Mouse (Mus musculus) intestine, embryonic 14.5 days (tissue): ENCODE results near the gene Mamld1. TPM values are rescaled to one million over a fixed set of nuclear protein-coding genes. Genes with fewer than 3 reads are reported as not detected.
"Not testable (repeated sequence)": the region's sequence is repeated elsewhere in the genome, so short reads cannot be mapped to it uniquely, and the experiment has no call there.

Experiments
- ATAC-seq: fragments of 200-750 bp; cut with Nextera tagmentation; replicated peaks from 2 replicates; pipeline ENCODE4 v1.8.0; 2017; ENCODE audit warnings: low read depth, moderate number of reproducible peaks, moderate TSS enrichment, moderate library complexity; ENCODE audit not compliant: low FRiP score, low TSS enrichment
- DNase-seq: peaks from one replicate; pipeline ENCODE4 v3.0.0-alpha.2; 2018; ENCODE audit warnings: low spot score
- H3K27ac ChIP-seq: fragments of 300-500 bp; sonication (generic); 2 replicates; pipeline ENCODE4 v1.5.1; 2014; ENCODE audit warnings: low read depth, mild to moderate bottlenecking, control low read depth
- H3K27me3 ChIP-seq: fragments of 300-500 bp; sonication (generic); replicated peaks from 2 replicates; pipeline ENCODE4 v1.6.1; 2014; ENCODE audit warnings: low read length, control low read depth; ENCODE audit not compliant: control insufficient read depth, insufficient read depth
- H3K36me3 ChIP-seq: fragments of 300-500 bp; sonication (generic); 2 replicates; pipeline ENCODE4 v1.6.1; 2014; ENCODE audit warnings: low read length, control low read depth; ENCODE audit not compliant: control insufficient read depth, insufficient read depth
- H3K4me1 ChIP-seq: fragments of 300-500 bp; sonication (generic); replicated peaks from 2 replicates; pipeline ENCODE4 v1.6.1; 2014; ENCODE audit warnings: low read length, control low read depth, mixed read lengths; ENCODE audit not compliant: control insufficient read depth, insufficient read depth
- H3K4me2 ChIP-seq: fragments of 300-500 bp; sonication (generic); 2 replicates; pipeline ENCODE4 v1.6.1; 2014; ENCODE audit warnings: low read length
- H3K4me3 ChIP-seq: fragments of 300-500 bp; sonication (generic); 2 replicates; pipeline ENCODE4 v1.5.1; 2014; ENCODE audit warnings: low read depth, low read length, control low read depth, mixed read lengths
- H3K9ac ChIP-seq: fragments of 300-500 bp; sonication (generic); 2 replicates; pipeline ENCODE4 v1.6.1; 2014; ENCODE audit warnings: mild to moderate bottlenecking, low read length
- H3K9me3 ChIP-seq: fragments of 300-500 bp; sonication (generic); 2 replicates; pipeline ENCODE4 v1.6.1; 2016; ENCODE audit warnings: low read length, control low read depth; ENCODE audit not compliant: control insufficient read depth
- whole genome bisulfite sequencing: fragments of 180-500 bp; shearing (Covaris S2); extraction: QIAGEN DNeasy Blood & Tissue Kit; methylation state at CpG from one replicate; pipeline ENCODE4 v1.1.7; 2014; 5-methylcytosine and 5-hydroxymethylcytosine counted together
- polyA plus RNA-seq: library from polyadenylated mRNA; unstranded; fragments of >200 nt; fragmentation: Nextera tagmentation; extraction: Ambion mirVana; gene quantifications from 2 replicates; pipeline ENCODE4 v1.2.1, GENCODE M21; 2014

Mamld1 gene
- polyA plus RNA-seq = 2.6 and 2.8 TPM in 2 replicates

DNA sequence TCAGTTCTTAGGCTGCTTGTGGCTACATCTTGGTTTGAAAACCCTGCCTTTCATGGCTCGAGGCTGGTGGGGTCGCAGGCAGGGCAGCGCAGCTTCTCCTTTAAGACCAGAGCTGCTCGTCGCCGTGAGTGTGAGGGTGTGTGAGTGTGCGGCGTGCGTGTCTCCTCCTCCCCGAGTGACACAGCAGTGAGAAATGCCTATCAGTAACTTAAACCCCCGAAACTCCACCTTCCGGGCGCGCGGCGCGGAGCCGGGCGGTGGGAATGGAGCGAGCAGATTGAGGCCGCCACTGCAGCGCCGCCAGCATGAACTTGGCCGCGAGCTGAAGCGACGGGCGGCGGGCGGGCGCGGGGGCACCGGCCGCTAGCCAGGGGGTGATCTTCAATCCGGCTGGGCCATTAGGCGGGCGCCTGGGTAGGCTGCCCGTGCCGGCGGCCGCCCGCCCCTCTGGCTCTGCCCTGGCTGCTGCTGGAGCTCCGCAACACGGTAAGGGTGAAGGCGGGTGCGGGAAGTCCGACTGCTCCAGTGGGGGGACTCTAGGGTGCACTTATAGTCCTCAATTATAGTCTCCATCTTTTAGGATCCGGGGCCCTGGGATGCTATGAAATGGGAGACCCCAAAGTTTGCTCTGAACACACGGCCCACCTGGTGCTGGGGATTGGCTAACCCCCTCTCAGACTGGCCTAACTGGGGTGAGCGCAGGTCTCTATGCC lies at the start of gene Mamld1:
Mamld1 (plus strand) TSS at position 393 of the 713 bp plus-strand sequence.
- Histone ChIP-seq H3K9me3 (no peaks in the 10 kb centered on the region), H3K4me3 (peak within 1 kb of the TSS; percentile 45), H3K4me1 (no peaks in the 10 kb centered on the region), H3K36me3 (no peaks in the 10 kb centered on the region), H3K27ac (no peak within 1 kb of the TSS), H3K4me2 (peak within 1 kb of the TSS; percentile 64), H3K9ac (0 out of 2 replicates have a peak within 1 kb of the TSS, but pooled peaks have one; percentile 20), H3K27me3 (peaks cover 49% of the 10 kb centered on the region)
- DNase-seq (peak; percentile 70), ATAC-seq (peak; percentile 53; the same call in 1 of the 2 replicates)
- whole genome bisulfite sequencing = 14% methylated on average over 22 of the region's 50 CpGs

DNA sequence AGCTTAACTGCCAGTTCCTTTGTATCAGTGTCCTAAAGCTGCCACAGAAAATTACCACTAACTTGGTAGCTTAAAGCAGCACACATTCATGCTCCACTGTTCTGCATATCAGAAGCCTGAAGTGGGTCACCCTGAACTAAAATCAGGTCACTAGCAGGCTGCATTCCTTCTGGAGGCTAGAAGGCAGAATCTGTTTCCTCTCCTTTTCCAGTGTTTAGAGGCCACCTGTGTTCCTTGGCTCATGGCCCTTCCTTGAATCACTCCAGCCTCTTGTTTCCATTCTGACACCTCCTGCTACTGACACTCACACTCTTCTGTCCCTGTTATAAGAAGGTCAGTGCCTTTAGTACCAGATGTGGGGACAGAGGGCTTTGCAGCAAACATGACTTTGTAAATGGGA lies 25.3 kb upstream of the Mamld1 start:
- H3K36me3 ChIP-seq = no peaks in the 10 kb centered on the region
- H3K4me1 ChIP-seq = no peaks in the 10 kb centered on the region
- no peak overlapping the region for H3K4me3 ChIP-seq
- DNase-seq (no peak), ATAC-seq (no peak)
- no peak overlapping the region for H3K4me2 ChIP-seq
- no peaks in the 10 kb centered on the region for H3K27me3 ChIP-seq
- H3K27ac ChIP-seq = no peak overlapping the region
- H3K9ac ChIP-seq = no peak overlapping the region
- H3K9me3 ChIP-seq = no peaks in the 10 kb centered on the region

- Histone ChIP-seq H3K36me3 (no peaks in the 10 kb centered on the region), H3K9ac (no peak overlapping the region), H3K9me3 (no peaks in the 10 kb centered on the region), H3K4me2 (no peak overlapping the region), H3K4me3 (no peak overlapping the region), H3K27ac (no peak overlapping the region), H3K27me3 (no peaks in the 10 kb centered on the region), H3K4me1 (no peaks in the 10 kb centered on the region)
- ATAC-seq = no peak
- WGBS = 81% methylated on average over 4 of the region's 4 CpGs
- no peak for DNase-seq
Measured at GRCm38 (mm10) chrX:71028007-71028406, 22.0 kb upstream of the Mamld1 start.

DNA sequence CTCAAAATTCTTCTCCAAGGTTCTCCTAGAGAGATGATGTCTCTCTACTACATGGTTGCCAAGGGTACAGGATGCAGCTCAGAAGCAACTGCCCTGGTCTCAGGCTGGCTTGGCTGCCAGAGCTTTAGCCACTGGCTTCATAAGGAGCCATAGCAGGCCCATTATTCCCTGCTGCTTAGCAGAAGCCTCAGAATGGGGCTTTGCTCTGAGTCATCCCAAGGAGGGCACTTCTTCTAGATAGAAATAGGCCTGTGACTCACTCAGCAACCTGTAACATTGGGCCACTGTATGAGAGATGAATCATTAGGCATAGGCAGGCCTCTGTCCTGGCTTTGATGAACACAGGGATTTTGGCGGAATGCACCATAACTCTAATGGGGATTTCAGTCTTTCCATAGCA lies 21.1 kb upstream of the Mamld1 start:
- ATAC-seq, H3K9ac ChIP-seq, H3K27me3 ChIP-seq, H3K9me3 ChIP-seq, H3K27ac ChIP-seq, H3K4me2 ChIP-seq, H3K4me1 ChIP-seq, H3K36me3 ChIP-seq, DNase-seq, H3K4me3 ChIP-seq: not testable (repeated sequence)
- WGBS = 96% methylated on average over 1 of the region's 1 CpGs

DNA sequence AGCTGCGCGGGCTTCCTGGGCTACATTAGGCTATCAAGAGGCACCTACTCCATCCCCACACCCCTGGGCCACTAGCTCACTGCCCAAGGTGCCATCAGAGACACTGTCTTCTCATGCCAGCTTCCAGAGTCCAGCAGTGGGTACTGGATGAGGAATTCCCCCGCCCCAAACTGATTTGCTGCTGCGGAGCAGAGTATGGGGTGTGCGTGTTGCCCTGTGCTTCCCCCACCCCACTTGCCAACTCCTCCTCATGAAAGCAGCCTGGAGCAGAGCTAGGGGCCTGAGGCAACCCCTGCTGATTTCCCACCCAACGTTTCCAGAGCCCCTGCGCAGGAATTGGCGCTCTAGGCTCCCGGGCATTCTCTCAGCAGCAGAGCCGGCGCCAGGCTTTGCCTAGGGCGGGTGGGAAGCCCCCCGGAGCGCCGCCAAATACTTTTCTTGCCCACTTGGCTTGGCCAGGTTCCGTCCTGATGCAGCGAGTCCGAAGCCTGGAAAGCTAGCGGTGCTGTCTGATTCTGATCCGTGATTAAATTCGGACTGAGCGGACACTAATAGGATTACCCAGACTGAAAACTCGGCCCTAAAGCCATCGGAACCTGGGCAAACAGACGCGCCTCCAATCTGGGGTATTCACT lies 738 bp downstream of the Mamld1 start:
- Histone ChIP-seq H3K9ac (0 out of 2 replicates have a peak overlapping the region, but pooled peaks have one; percentile 4), H3K27me3 (peaks cover 49% of the 10 kb centered on the region), H3K27ac (no peak overlapping the region), H3K4me3 (peak overlapping the region; percentile 45), H3K9me3 (no peaks in the 10 kb centered on the region), H3K4me1 (no peaks in the 10 kb centered on the region), H3K36me3 (no peaks in the 10 kb centered on the region), H3K4me2 (peak overlapping the region; percentile 64)
- ATAC-seq (no peak), DNase-seq (peak; percentile 58)
- WGBS = 5% methylated on average over 26 of the region's 26 CpGs

- H3K9me3 ChIP-seq = no peaks in the 10 kb centered on the region
- H3K36me3 ChIP-seq = no peaks in the 10 kb centered on the region
- 16% methylated on average over 22 of the region's 30 CpGs for WGBS
- ATAC-seq (peak; percentile 33; the same call in 1 of the 2 replicates), DNase-seq (peak; percentile 58)
- H3K4me3 ChIP-seq = peak overlapping the region; percentile 45
- H3K9ac ChIP-seq = 0 out of 2 replicates have a peak overlapping the region, but pooled peaks have one; percentile 4
- H3K4me2 ChIP-seq = peak overlapping the region; percentile 64
- H3K27me3 ChIP-seq = peaks cover 49% of the 10 kb centered on the region
- H3K4me1 ChIP-seq = no peaks in the 10 kb centered on the region
- H3K27ac ChIP-seq = no peak overlapping the region
Measured at GRCm38 (mm10) chrX:71051361-71052114, 1.5 kb downstream of the Mamld1 start.

DNA sequence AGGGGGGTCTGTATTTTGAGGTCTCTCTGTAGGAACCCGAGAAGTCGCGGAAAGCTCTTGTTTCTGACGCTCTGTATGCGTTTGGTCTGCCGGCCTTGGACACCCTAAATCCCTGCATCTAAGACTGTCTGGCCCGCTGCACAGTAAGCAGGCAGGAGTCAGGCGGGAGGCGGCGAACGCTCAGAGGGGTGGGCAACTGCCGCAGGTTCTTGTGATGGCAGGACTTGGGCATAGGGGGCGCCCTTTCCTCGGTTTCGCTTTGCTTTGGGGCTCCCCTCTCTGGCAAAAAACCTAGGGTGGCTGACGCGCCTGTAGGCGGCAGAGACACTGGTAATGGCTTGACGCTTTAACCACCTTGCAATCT lies 2.0 kb downstream of the Mamld1 start:
- no peaks in the 10 kb centered on the region for H3K9me3 ChIP-seq
- H3K27me3 ChIP-seq = peaks cover 49% of the 10 kb centered on the region
- H3K4me3 ChIP-seq = peak overlapping the region; percentile 45
- no peak overlapping the region for H3K9ac ChIP-seq
- no peak overlapping the region for H3K27ac ChIP-seq
- 18% methylated on average over 16 of the region's 19 CpGs for WGBS
- no peaks in the 10 kb centered on the region for H3K36me3 ChIP-seq
- no peaks in the 10 kb centered on the region for H3K4me1 ChIP-seq
- peak; percentile 46 for ATAC-seq
- H3K4me2 ChIP-seq = peak overlapping the region; percentile 64
- DNase-seq = peak; percentile 77

DNA sequence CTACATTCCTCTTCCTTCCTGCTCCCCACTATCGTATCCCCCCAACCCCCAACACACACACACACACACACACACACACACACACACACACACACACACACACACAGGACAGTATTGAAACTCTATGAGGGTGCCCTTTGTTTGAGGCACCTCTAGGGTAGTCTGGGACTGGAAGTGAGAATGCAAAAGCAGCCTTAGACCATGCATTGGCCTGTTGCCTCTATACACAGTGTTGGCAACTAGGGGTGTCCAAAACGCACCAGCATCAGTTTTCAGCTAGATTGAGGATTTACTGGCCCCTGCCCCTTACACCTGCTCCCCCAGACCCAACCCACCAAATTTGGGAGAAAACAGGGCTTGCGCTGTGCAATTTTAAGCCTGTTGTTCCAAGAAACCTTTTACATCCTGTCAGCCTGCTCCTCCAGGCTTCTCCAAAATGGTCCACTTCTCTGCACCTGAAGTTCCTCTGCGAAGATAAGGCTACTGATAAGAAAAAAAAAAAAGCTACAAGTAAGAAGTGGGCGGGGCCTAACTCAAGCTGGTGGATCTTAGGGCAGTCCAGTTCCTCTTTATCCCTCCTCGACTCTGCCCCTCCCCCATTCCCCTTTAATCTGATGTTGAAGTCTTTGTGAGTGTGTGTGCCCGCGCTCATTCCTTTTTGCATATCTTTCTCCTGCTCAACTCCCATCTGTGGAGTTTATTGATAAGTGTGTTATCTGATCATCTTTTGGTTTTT lies 2.6 kb downstream of the Mamld1 start:
- 32% methylated on average over 7 of the region's 8 CpGs for WGBS
- H3K9ac ChIP-seq = no peak overlapping the region
- H3K36me3 ChIP-seq = no peaks in the 10 kb centered on the region
- peak overlapping the region; percentile 64 for H3K4me2 ChIP-seq
- peak overlapping the region; percentile 45; the same call in 1 of the 2 replicates for H3K4me3 ChIP-seq
- no peaks in the 10 kb centered on the region for H3K9me3 ChIP-seq
- no peak overlapping the region for H3K27ac ChIP-seq
- ATAC-seq (peak; percentile 55; the same call in 1 of the 2 replicates), DNase-seq (no peak)
- no peaks in the 10 kb centered on the region for H3K4me1 ChIP-seq
- H3K27me3 ChIP-seq = peaks cover 47% of the 10 kb centered on the region
